10 mouse cellular contexts compared by ENCODE assay signal in genomic region chr2:93238864-93239263, GRCm38 (mm10).
"Had no signal": no experiment of that assay in that cellular context is flagged by ENCODE, and none has a peak within 500 bp of the region (broad histone marks: within the 10 kb centered on the region; RNA-seq: fewer than 3 reads in every experiment).

No protein-coding gene starts in this region.

- H3K4me2 ChIP-seq: liver, embryonic 11.5 days; liver, embryonic 15.5 days; neural tube, embryonic 12.5 days had no signal

- H3K9me3 ChIP-seq: liver, embryonic 15.5 days; neural tube, embryonic 12.5 days had no signal

- H3K4me1 ChIP-seq: liver, embryonic 15.5 days had no signal

- DNase-seq: left cerebral cortex, postnatal 4 days; lung, adult 2 months; lung, postnatal 36 days; midbrain, embryonic 14.5 days; thymus, postnatal 14 days had no signal

- H3K27me3 ChIP-seq: liver, embryonic 15.5 days; neural tube, embryonic 12.5 days had no signal

- H3K36me3 ChIP-seq: liver, embryonic 15.5 days had no signal

- H3K9ac ChIP-seq: liver, embryonic 15.5 days; neural tube, embryonic 12.5 days had no signal

- H3K4me3 ChIP-seq: liver, embryonic 15.5 days; neural tube, embryonic 12.5 days had no signal

- H3K27ac ChIP-seq: liver, embryonic 15.5 days; neural tube, embryonic 12.5 days; stomach, postnatal 0 days had no signal

- ATAC-seq: lung, postnatal 0 days had no signal
